Mouse (Mus musculus) layer of hippocampus, adult 11-12 months (tissue): ENCODE data around the gene Dydc2.
A peak's percentile ranks its signal among the peaks of the same experiment; 100 is the strongest.
"Not testable (repeated sequence)": the region's sequence is repeated elsewhere in the genome, so short reads cannot be mapped to it uniquely, and the experiment has no call there.

Source experiments
- DNase-seq: peaks from one replicate; pipeline ENCODE4 v3.0.0; 2022; ENCODE audit warnings: low spot score

Dydc2 gene

DNA sequence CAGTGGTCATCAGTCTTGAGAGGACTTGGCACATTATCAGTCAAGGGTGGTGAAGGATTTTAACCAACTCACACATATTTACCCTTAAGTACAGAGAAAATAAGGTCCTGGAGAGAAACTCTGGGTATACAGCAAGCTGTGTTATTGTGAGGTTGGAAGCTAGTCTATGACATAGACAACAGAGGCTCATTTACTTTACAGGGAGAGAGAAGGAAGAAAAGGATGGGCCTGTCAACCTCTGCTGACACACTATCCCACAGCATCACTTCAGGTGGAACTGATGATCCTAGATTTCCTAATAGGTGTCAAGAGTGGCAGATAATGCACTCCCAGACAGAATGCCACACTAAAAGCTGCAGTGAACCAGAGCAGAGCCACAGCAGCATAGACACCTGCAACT, at the start of gene Dydc2:
Gene Dydc2 (minus strand): TSS at position 101 of the 400 bp plus-strand sequence.
- no peak for DNase-seq

- DNase-seq = no peak
Measured at GRCm38 (mm10) chr14:41116271-41116670, 47.3 kb upstream of the Dydc2 start.

DNA sequence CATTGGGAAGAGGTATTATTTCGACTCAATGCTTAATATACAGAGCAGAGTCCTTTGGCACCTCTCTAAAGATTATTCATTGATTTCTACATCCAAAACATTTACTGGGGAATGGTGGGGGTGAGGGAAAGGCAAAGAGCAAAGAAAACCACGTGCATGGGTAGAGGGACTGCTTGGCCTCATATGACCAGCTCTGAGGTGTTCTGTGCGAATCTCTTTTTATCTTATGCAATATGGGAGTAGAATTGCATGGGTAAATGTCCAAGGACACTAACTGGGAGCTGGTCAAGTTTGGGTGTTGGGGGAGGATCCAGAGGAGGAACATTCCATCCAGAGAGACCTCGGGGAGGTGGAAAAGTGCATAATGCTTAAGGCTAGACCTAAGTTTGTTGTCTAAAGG, 43.9 kb upstream of the Dydc2 start:
- no peak for DNase-seq

DNA sequence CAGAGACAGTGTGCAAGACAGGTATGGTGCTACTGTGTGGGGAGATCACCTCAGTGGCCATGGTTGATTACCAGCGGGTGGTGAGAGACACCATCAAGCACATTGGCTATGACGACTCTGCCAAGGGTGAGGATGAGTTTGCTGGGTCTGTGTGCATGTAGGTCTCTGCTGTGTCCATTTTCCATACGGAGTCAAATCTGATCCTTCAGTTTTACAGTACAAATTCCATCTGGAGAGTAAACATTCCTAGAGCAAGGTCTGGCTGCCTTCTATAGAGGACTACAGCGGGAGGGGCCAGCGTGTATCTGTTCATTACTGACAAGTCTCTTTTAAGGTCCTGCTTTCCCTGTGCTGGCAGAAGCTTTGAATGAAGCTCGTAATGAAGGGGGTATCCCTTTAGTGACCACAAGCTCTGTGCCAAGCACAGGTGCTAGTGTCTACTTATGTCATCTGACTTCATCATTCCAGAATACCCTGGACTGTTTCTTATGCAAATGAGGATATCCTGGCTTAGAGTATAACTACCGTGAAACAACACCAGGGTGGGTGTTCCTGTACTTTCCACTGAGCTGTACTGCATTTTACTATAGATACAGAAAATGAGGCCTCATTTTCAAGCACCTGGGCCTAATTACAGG, 42.1 kb upstream of the Dydc2 start:
- DNase-seq = no peak

- DNase-seq = no peak
Measured at GRCm38 (mm10) chr14:41104853-41105444, 35.9 kb upstream of the Dydc2 start, which contains the start of gene Mat1a. Mat1a (plus strand) TSS chr14:41105035.

GRCm38 (mm10) chr14:41102269-41102668, 33.3 kb upstream of the Dydc2 start:
- DNase-seq = no peak

DNA sequence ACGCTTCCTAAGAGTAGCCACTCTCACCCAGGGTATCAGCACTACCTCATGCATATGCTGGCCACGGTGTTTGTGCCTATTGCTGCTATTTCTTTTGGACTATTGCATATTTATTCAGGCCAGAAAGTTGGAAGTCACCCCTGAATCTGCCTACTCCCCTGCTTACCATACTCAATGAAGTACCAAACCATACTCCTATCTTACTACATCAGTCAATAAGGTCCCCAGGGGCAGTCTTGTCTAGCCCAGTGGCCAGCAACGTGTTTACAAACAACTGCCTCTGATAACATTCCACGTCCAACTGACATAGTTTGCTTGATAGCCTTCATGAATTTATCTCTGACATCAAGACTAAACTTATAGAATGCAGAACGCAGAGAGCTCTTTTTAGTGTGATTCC, 32.2 kb upstream of the Dydc2 start:
- no peak for DNase-seq

GRCm38 (mm10) chr14:41100712-41101111, 31.7 kb upstream of the Dydc2 start:
- DNase-seq = no peak

- no peak for DNase-seq
Measured at GRCm38 (mm10) chr14:41098726-41099125, 29.7 kb upstream of the Dydc2 start.

GRCm38 (mm10) chr14:41096296-41096860, 27.4 kb upstream of the Dydc2 start:
- no peak for DNase-seq

- DNase-seq = no peak
Measured at GRCm38 (mm10) chr14:41094114-41094513, 25.1 kb upstream of the Dydc2 start.

DNA sequence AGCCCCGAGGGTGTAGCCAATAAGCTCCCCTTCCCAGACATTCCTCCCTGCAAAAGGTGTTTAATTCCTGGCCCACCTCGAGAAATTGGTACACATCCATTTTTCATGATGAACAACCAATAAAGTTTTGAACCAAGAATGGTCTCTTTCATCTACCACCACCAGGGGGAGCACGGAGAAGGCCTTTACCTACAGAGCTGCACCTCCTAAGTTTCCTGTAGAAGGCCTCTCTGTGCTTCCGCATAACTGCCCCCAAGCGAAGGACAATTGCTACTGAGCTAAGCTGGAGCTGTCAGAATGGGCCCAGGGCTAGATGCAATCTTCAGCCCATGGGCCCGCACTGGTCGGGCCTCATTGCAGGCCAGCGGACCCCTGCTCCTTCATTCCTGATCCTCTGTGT, 21.8 kb upstream of the Dydc2 start:
- DNase-seq = no peak

GRCm38 (mm10) chr14:41087509-41087908, 18.5 kb upstream of the Dydc2 start:
- DNase-seq = no peak

GRCm38 (mm10) chr14:41082408-41082807, 13.4 kb upstream of the Dydc2 start:
- DNase-seq = no peak

DNA sequence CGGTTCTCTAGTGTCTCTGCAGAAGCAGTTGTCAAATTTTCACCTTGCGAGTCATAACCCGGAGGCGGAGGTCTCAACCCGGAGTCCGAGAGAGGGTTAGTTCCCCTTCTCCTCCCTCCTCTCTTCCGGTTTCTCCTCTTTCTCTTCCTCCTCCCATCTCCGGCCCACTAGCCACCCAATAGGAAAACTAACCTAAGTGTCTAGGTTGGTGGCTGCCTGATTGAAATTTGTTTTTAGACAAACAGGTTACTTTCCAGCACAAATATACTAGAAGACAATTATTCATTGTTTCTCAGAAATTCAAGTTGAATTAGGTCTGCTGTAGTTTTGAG, 3.9 kb upstream of the Dydc2 start:
- no peak for DNase-seq

- peak; percentile 79 for DNase-seq
Measured at GRCm38 (mm10) chr14:41072229-41072943, 3.4 kb upstream of the Dydc2 start, which contains the start of gene Dydc1. Dydc1 (plus strand) TSS chr14:41072911.

GRCm38 (mm10) chr14:41070343-41070742, 1.3 kb upstream of the Dydc2 start:
- no peak for DNase-seq

DNA sequence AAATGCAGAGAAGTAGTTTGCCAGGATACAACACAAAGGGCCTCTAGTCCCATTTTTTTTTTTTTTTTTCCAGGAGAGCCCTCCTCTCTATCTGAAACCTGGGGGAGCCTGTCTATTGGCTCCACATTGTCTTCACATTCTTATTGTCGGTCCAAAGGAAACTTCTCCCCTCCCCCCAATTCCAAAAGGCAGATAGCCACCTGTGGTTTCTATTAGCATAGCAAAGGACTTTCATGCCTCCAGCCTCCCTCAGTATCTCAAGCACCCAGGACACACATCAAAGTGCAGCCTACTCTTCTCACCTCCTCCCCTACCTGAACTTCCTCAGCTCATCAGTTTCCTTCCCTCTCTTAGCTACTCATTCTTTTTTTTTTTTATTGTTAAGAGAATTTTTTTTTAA, 2.6 kb downstream of the Dydc2 start:
- DNase-seq = no peak

DNA sequence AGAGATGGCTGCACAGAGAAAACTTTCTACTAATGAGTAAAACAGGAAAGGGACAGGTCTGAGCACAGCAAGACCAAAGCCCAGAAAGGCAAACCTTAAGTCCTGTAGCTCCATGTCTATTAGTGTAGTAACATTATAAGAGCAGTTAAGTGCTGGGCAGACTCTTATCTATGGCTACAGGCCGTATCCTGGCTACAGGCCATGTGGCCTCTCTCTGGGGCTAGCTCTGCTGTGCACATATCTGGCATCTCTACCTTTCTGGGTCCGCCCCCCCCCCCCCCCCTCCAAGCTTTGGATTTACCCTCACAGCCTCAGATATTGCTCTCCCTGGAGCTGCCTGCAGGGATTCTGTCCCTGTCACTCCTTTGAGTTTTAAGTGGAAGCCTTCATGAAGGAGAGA, 3.8 kb downstream of the Dydc2 start:
- no peak for DNase-seq

DNA sequence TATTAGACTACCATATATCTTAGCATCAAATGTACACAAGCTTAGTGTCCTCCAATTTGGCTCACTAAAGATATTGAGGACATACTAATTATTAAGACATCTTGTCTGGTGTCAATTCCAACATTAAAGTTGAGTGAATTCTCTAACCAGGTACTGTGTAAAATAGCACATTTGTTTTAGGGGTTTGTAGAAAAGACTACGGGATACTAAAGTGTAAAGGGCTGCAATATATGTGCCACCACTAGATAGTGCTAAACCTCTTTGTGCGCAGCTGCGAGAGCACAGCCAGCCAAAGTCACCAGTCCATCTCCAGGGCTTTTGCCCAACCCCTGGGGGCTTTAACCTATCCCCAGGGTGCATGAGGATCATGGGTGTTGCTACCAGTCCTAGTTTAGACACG, 15.8 kb downstream of the Dydc2 start:
- DNase-seq = not testable (repeated sequence)

GRCm38 (mm10) chr14:41052481-41052880, 16.5 kb downstream of the Dydc2 start:
- DNase-seq = no peak

DNA sequence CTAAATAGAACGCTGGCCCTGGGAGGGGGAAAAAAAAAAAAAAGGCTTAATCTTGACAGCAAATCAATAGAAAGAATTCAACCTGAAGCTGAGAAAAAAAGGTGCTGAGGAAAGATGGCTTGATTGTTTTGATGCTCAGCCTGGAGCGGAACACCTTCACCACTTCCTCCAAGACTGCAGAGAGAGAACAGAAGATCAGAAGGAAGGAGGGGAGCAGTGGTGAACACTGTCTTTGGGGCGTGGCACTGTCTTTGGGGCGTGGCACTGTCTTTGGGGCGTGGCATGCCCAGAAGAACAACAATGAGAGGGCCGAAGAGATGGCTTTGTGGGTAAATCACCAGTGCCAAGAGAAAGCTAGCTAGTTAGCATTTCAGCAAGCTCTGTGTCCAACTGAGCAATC, 18.5 kb downstream of the Dydc2 start:
- DNase-seq = no peak

DNA sequence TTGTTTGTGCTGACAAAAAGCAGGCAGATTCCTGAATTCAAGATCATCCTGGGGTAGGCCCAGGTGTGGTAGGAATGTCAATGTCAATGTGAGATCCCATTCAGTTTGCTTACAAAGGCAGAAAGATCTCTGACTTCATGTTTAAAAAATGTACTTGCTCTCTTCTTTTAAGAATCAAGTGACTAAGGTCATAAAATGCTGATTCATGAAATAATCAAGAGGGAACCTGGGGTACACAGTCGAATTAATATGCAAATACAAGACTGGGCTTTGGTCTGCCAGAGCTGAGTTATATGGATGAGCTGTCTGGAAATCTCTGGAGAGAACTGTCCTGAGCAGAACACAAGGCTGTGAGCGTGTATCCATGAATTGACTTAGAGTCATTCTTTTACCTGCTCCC, 21.6 kb downstream of the Dydc2 start:
- no peak for DNase-seq
